Mouse (Mus musculus) forelimb bud, embryonic 11.5 days (tissue): Measurements from ENCODE around the gene Serinc2.

Experiments used
- DNase-seq: peaks from one replicate; pipeline ENCODE4 v3.0.0-alpha.2; 2012; ENCODE audit warnings: low read depth, low spot score

Serinc2 gene

DNA sequence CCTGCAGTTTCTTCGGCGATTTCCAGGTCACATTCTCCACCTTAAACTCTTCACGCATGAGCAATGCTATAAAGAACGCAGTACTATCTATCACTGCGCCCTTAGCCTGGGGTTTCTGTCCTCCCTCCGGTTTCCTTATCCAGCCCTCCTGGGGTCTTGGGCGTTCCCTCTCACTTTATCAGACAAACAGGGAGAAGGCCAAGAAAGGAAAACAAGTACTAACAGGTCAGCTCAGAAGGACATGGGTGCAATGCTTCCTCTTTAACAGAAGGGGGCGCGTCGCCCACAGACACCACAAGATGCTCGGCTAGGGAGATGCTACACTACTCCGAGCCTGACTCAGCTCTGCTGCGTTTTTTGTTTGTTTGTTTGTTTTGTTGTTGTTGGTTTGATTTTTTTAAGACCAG lies 18.1 kb upstream of the Serinc2 start:
- peak; percentile 52 for DNase-seq

- DNase-seq, result no peak
These were observed 17.4 kb upstream of the Serinc2 start for GRCm38 (mm10) chr4:130296243-130296965.

GRCm38 (mm10) chr4:130295047-130295745 lies 16.2 kb upstream of the Serinc2 start:
- DNase-seq, result peak; percentile 53

DNA sequence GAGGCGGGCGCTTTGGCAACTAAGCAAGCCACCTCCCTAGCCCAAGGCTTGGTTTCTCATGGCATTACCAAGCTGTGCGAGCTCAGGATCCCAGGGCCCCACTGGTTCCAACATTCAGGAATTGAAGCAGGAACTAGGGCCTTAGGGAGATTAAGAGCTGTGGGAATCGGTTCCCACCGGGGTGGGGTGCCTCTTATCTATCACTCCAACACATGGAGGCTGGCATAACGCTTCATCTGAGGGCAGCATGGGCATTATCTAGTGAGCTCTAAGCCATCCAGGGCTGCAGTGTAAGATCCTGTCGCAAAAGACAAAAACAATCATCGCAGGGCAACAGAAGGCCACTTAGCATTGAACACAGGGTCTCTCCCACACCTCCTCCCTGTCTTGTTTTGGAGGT lies 15.5 kb upstream of the Serinc2 start:
- no peak for DNase-seq

DNA sequence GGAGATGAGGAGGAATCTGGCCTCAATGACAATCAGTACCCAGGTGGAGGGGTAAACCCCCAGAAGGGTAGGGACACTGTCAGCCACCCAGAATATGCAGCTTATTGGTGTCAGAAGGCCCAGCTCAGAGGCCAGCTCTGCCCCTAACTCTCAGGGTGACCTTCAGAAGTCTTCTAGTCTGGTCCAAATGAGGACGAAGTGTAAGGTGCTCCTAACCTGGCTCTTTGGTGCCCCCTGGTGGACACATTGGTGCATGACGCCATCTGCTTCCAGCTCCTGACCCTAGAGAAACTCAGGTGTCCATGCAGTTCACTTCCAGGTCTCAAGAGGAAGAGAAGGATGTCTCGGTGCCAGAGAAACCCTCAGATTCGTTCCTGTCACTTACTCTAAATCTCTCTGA lies 13.3 kb upstream of the Serinc2 start:
- peak; percentile 85 for DNase-seq

- no peak for DNase-seq
These were observed 10.8 kb upstream of the Serinc2 start for GRCm38 (mm10) chr4:130289824-130290223.

DNA sequence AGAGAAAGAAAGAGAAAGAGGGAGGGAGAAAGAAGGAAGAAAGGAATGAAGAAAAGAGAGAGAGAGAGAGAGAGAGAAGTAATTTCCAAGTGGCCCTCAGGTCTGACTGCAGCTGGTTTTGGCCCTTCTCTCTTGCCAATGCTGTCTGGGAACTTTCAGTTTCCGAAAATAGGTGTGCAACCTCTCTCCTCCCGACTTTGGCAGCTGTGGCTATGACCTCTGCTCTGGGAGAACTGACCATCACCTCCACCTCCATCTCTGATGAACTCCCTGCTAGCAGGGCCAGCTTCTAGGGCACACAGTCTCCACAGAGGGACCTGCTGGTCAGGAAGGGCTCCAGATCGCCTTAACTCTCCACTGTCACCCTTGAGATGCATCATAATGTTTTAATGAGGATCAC lies 7.5 kb upstream of the Serinc2 start:
- DNase-seq, result no peak

GRCm38 (mm10) chr4:130283826-130284225 lies 4.8 kb upstream of the Serinc2 start:
- no peak for DNase-seq

GRCm38 (mm10) chr4:130282856-130283255 lies 3.9 kb upstream of the Serinc2 start:
- no peak for DNase-seq

DNA sequence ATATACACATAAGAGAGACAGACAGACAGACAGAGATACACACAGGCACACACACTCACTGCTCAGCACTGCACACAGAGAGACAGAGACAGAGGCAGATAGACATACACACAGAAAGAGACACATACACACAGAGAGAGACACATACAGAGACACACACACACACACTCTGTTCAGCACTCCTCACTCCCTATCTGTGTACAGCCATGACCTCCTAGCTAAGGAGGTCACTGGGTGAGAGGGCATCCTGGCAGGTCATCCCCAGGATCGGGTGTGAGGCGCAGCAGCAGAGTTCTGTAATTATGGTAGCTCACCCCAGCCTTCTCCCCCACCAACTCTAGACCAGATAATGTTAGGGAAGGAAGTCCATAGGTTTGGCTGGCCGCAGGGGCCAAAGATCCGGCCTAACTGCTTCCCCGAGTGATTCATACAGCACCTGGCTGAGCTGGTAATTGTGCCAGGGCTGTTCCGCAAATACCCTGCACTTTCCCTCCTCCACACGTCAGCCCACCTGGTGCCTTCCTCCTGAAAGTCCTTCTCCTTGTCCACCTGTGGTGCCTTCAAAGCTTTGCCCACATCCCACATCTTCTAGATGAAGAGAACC lies 2.3 kb downstream of the Serinc2 start:
- DNase-seq, result no peak

- no peak for DNase-seq
These were observed 3.2 kb downstream of the Serinc2 start for GRCm38 (mm10) chr4:130275823-130276105.

DNA sequence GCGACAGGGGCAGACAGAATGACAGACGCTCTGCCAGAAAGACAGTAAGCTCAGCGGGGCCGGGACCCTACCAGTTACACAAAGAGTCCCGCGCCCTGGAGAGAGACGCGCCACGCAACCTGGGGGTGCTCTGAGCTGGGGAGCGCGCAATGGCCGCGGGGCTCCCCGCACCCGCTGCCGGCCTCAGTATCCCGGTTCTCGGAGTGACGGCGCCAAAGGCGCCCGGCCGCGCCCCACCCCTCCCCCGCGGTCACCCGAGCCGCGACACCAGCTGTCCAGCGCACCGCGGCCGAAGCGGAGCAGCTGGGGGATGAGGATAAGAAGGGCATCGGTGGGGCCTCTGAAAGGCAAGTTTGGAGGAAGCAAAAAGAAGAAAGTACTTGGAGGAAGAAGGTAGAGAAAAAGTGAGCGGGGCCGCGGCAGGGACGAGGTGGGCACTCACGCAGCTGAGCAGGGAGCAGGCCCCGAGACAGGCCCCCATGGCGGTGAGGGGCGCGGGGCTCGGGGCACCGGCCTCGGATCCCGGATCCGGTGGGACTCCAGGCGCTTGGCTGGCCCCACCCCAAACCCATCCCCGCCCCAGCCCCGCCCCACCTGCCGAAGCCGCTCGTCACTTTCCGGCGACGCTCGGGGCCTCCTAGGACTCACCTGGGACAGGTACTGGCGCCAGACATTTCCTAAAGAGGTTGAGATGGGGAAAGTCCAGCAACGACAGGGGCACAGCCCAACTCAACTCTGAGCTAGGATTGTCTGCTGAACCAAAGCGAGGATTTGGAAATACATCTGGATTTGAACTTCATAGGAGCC lies 3.8 kb downstream of the Serinc2 start:
- DNase-seq, result peak; percentile 44

DNA sequence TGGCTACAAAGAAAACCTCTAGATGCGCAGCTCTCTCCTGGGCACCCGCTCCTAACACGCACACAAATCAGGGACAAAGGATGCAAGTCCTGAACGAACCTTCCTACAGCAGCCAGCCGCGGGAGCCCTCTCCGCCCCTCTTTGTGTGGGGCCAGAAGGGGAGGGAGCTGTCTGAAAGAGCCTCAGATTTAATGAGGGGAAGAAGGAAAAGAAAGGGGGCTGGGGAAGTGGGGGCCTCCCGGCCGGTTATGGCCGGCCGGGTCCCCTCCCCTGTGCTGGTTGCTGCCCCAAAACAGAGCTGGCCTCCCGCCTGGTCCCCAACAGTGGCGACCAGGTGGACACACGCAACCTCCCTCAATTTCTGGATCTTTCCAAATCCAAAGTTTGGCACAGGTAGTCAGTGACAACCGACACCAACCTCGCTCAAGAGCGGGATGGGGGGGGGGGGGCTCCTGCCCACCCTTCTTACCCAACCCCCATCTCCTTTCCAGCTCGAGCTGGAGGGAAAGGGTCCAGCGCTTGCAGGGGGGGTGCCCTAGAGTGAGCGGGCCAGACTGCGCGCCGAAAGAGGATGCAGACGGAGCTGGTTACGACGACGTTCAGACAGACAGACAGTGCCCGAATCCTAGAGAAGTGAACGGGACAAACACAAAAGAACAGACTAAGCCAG lies 4.5 kb downstream of the Serinc2 start:
- DNase-seq, result peak; percentile 70

DNA sequence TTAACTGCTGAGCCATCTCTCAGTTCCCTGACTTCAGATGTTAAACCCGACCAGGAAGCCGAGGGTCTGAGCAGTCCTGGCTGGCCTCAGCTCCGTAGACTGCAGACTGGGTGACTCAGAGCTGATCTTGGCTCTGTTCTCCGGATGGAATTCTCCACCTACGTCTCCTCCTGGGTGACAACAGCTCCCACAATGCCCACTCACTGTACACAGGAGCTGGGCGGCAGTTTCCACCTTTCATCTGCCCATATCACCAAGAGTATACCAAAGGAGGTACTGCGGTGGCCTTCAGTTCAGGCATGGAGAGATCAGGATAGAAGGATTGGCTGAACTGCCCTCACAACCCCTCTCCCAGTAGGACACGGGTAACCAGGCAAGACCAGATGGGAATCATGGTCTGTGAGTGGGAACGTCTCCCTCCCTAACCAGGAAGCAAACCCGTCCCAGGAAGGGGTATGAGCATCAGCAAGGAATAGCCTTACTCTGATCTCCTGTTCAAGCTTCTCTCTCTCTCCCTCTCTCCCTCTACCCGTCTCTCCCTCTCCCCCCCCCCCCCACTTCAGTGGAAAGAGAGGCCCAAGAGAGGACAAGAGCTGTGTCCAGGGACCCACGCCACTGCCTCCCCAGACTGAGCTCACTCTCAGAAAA lies 5.2 kb downstream of the Serinc2 start:
- DNase-seq, result no peak

GRCm38 (mm10) chr4:130270611-130271347 lies 8.2 kb downstream of the Serinc2 start:
- DNase-seq, result no peak

GRCm38 (mm10) chr4:130270089-130270488 lies 8.9 kb downstream of the Serinc2 start:
- DNase-seq, result no peak

DNA sequence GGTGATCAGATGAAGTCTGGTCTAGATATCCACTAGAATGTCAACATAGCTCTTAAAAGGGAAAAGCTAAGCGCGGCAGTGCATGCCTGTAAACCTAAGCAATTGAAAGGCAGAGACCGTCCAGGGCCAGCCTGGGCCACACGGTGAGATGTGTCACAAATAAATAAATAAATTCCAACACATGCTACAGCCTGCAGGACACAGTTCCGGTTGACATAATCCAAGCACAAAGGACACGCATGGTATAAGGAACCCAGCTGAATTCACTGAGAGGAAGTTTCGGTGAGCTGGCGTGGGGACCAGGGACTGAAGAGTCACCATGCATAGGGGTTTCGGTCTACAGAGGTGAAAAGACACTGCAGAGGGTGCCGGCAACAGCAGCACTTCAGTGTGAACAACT lies 10.3 kb downstream of the Serinc2 start:
- no peak for DNase-seq

DNA sequence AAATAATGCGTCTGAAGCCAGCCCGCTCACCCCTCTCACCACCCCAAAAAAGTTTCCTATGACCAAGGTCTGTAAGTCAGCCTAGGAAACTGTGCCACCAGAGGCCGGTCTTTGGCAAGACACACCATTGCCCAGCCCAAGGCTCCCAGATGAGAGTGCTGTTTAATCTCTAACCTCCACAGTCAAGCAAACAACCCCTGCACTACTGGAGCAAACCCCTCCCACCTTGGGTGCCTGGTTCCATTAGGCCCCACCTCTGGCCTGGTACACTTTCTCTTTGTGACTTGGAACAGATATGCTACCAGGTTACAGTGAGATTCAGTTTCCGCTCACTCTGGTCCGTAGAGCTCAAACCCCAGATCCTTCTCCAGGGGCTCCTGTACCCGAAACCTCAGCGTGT lies 11.9 kb downstream of the Serinc2 start:
- no peak for DNase-seq

DNA sequence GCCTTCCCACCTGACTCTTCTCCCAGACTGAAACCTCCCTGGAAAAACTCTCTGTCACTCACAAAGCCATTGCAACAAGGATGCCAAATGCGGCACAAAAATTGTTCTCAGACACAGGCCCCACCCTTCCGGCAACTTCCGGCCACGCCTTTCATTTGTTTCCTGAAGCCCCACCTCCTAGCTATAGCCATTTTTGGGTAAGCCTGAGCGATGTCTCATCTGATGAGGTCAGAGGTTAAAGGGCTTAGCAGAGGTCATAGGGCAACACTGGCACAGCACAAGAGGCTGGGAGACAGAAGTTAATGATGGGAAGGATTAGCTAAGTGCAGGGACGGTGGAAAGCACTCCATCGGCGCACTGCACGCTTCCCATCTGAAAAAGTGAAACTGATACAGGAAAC lies 12.4 kb downstream of the Serinc2 start:
- DNase-seq, result no peak

- peak; percentile 55 for DNase-seq
These were observed 14.2 kb downstream of the Serinc2 start for GRCm38 (mm10) chr4:130264698-130265349.
